ENCODE assay signal across 8 mouse cellular contexts in genomic region chr8:103644106-103644505, GRCm38 (mm10).
DNase-seq lines count a peak whose midpoint lies in the region; ATAC-seq and TF ChIP-seq lines count a peak whose summit lies in the region.

No protein-coding gene starts in this region.

- WGBS in forebrain, embryonic 15.5 days: 45% methylated on average over 6 of the region's 6 CpGs
- WGBS in forebrain, embryonic 11.5 days: 82% methylated on average over 6 of the region's 6 CpGs

- intact Hi-C loops in left cerebral cortex, adult 2 months (cut with DNase I): no loop called here

- TF ChIP-seq CTCF in left cerebral cortex, adult 2 months (IDR thresholded peaks at IDR 0.05): no peak

- no peaks in the 10 kb centered on the region for H3K36me3 ChIP-seq in forebrain, embryonic 15.5 days
- H3K36me3 ChIP-seq in forebrain, embryonic 11.5 days (ENCODE audit: control insufficient read depth, insufficient read depth, low read length): no peaks in the 10 kb centered on the region

- no peak overlapping the region for H3K27ac ChIP-seq in forebrain, embryonic 15.5 days (replicated peaks)
- no peak overlapping the region for H3K27ac ChIP-seq in forebrain, embryonic 11.5 days (ENCODE audit: low read depth, low read length)
- H3K27ac ChIP-seq in left cerebral cortex, adult 2 months: no peak overlapping the region

- H3K4me2 ChIP-seq in forebrain, embryonic 15.5 days (replicated peaks): no peak overlapping the region
- H3K4me2 ChIP-seq in forebrain, embryonic 11.5 days (ENCODE audit: low read depth, low read length, severe bottlenecking): no peak overlapping the region

- H3K4me3 ChIP-seq in forebrain, embryonic 15.5 days: no peak overlapping the region
- no peak overlapping the region for H3K4me3 ChIP-seq in forebrain, embryonic 11.5 days (ENCODE audit: low read depth, low read length)
- H3K4me3 ChIP-seq in left cerebral cortex, adult 2 months: no peak overlapping the region

- ATAC-seq in forebrain, embryonic 15.5 days (replicated peaks): peak; percentile 61; the same call in 1 of the 2 replicates
- ATAC-seq in forebrain, embryonic 11.5 days (replicated peaks; ENCODE audit: low FRiP score): no peak
- no peak for ATAC-seq in monocyte, adult 5-6 weeks (replicated peaks; ENCODE audit: insufficient number of reproducible peaks, low FRiP score, low TSS enrichment, poor library complexity, severe bottlenecking)
- no peak for ATAC-seq in megakaryocyte progenitor cell, adult 5-6 weeks (replicated peaks; ENCODE audit: poor library complexity)

- no peak for DNase-seq in forebrain, embryonic 11.5 days (ENCODE audit: low spot score)
- peak; percentile 7 for DNase-seq in testis, postnatal 14 days (ENCODE audit: low spot score)
- DNase-seq in testis, postnatal 10 days (ENCODE audit: low spot score): no peak
- DNase-seq in left cerebral cortex, adult 2 months (ENCODE audit: extremely low spot score in 1 of 2, low spot score in 2 of 2): peak; percentile 30 to 47
- DNase-seq in thymus, postnatal 14 days: no peak

- H3K4me1 ChIP-seq in forebrain, embryonic 15.5 days: peaks cover 6% of the 10 kb centered on the region; the same call in 1 of the 2 replicates
- H3K4me1 ChIP-seq in forebrain, embryonic 11.5 days (replicated peaks; ENCODE audit: control insufficient read depth, insufficient read depth, low read length): no peaks in the 10 kb centered on the region

- no peaks in the 10 kb centered on the region for H3K9me3 ChIP-seq in forebrain, embryonic 15.5 days
- H3K9me3 ChIP-seq in forebrain, embryonic 11.5 days (ENCODE audit: control insufficient read depth, low read length): no peaks in the 10 kb centered on the region

- H3K27me3 ChIP-seq in forebrain, embryonic 15.5 days: no peaks in the 10 kb centered on the region
- no peaks in the 10 kb centered on the region for H3K27me3 ChIP-seq in forebrain, embryonic 11.5 days (ENCODE audit: control insufficient read depth, insufficient read depth, low read length)

- H3K9ac ChIP-seq in forebrain, embryonic 15.5 days (replicated peaks): no peak overlapping the region
- no peak overlapping the region for H3K9ac ChIP-seq in forebrain, embryonic 11.5 days (ENCODE audit: low read length)

Comparison
In these comparisons a context has a peak if more than half of its experiments do, and no peak if none do; other contexts are left out.
1. DNase-seq: peak in testis, postnatal 14 days (single experiment) and left cerebral cortex, adult 2 months (2 of 2); none in forebrain, embryonic 11.5 days (single experiment), testis, postnatal 10 days (single experiment) and thymus, postnatal 14 days (single experiment).